Mouse (Mus musculus) heart, adult 2 months (tissue): ENCODE results near the gene Ift80.

Experiments used
- CTCF ChIP-seq: fragments of 200-600 bp; IDR thresholded peaks from 2 replicates; pipeline ENCODE4 v1.8.1; 2022; ENCODE audit warnings: antibody characterized with exemption, mild to moderate bottlenecking, moderate library complexity
- POLR2A ChIP-seq: fragments of 200-500 bp; IDR thresholded peaks from 2 replicates; pipeline ENCODE4 v1.6.1; 2011; ENCODE audit warnings: mild to moderate bottlenecking, low read depth, low read length, control low read depth; ENCODE audit not compliant: insufficient read depth

DNA sequence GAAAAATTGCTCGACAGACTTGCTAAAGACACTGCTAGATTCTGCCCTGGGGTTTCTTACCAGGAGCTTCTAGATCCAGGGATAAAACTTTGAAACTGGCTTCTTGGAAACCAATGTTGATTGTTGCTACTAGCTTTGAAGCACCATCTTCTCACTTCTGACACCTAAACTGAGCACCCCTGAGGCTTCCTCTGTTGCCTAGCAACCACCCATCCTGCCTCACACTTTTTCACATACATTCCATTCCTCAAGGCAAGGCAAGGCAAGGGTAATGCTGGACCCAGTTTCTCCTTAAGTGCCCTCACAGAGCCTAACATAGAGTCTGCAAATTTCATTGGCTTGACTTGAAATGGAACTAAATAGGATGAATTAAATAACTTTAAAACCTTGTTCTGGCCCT is 152.0 kb downstream of the Ift80 start:
- no peak for TF ChIP-seq POLR2A
- TF ChIP-seq CTCF: no peak
